Mouse (Mus musculus) MEL (cell line): Measurements from ENCODE around the gene Trp53i13.

Experiments used
- CTCF ChIP-seq, 3 experiments: IDR thresholded peaks in 2 of 3; conservative IDR thresholded peaks in 1 of 3; 2 replicates each; pipeline ENCODE4 v1.5.1; 2011 to 2012; ENCODE audit warnings: low read length in 3 of 3, low read depth in 2 of 3, mild to moderate bottlenecking in 2 of 3, improper control_type of control experiment in 1 of 3, inconsistent platforms in 1 of 3, mixed read lengths in 1 of 3, moderate library complexity in 1 of 3; ENCODE audit not compliant: control insufficient read depth in 1 of 3, insufficient read depth in 1 of 3, poor library complexity in 1 of 3, severe bottlenecking in 1 of 3
- EP300 ChIP-seq, 2 experiments: IDR thresholded peaks; 2 replicates each; pipeline ENCODE4 v1.6.1; 2011; ENCODE audit warnings: improper control_type of control experiment in 2 of 2, low read length in 2 of 2, low read depth in 1 of 2, mild to moderate bottlenecking in 1 of 2
- NELFE ChIP-seq: IDR thresholded peaks from 2 replicates; pipeline ENCODE4 v1.6.1; 2011; ENCODE audit warnings: low read depth, low read length, improper control_type of control experiment
- POLR2A ChIP-seq, 2 experiments: IDR thresholded peaks; 2 replicates each; pipeline ENCODE4 v1.6.1; 2011 to 2012; ENCODE audit warnings: low read length in 2 of 2, mild to moderate bottlenecking in 2 of 2, control low read depth in 1 of 2, improper control_type of control experiment in 1 of 2, low read depth in 1 of 2, moderate library complexity in 1 of 2; ENCODE audit not compliant: control insufficient read depth in 1 of 2, insufficient read depth in 1 of 2, poor library complexity in 1 of 2
- USF1 ChIP-seq: IDR thresholded peaks from 2 replicates; pipeline ENCODE4 v1.6.1; 2014; ENCODE audit warnings: low read depth, mild to moderate bottlenecking, inconsistent platforms, low read length, improper control_type of control experiment, moderate library complexity
- USF2 ChIP-seq, 2 experiments: IDR thresholded peaks; 2 replicates each; pipeline ENCODE4 v1.6.1; 2011 to 2012; ENCODE audit warnings: improper control_type of control experiment in 2 of 2, low read length in 2 of 2, borderline replicate concordance in 1 of 2, inconsistent platforms in 1 of 2, low read depth in 1 of 2, mild to moderate bottlenecking in 1 of 2; ENCODE audit not compliant: insufficient read depth in 1 of 2

- TF ChIP-seq POLR2A (IDR thresholded peaks at IDR 0.05; ENCODE audit: control insufficient read depth in 1 of 2, insufficient read depth in 1 of 2, low read depth in 1 of 2, low read length in 2 of 2, poor library complexity in 1 of 2) = no peak
- TF ChIP-seq USF2 (IDR thresholded peaks at IDR 0.05; ENCODE audit: borderline replicate concordance in 1 of 2, insufficient read depth in 1 of 2, low read depth in 1 of 2, low read length in 2 of 2) = no peak
- no peak for TF ChIP-seq NELFE
- TF ChIP-seq USF1 = no peak
- no peak for TF ChIP-seq EP300 (IDR thresholded peaks at IDR 0.05; ENCODE audit: low read depth in 1 of 2, low read length in 2 of 2)
- no peak for TF ChIP-seq CTCF (IDR thresholded peaks at IDR 0.05 in 2 of 3, conservative IDR thresholded peaks at IDR 0.05 in 1 of 3; ENCODE audit: control insufficient read depth in 1 of 3, insufficient read depth in 1 of 3, low read depth in 2 of 3, low read length in 3 of 3, poor library complexity in 1 of 3, severe bottlenecking in 1 of 3)
Observed at GRCm38 (mm10) chr11:77505291-77505980, 10.3 kb downstream of the Trp53i13 start.
